Mouse (Mus musculus): ENCODE measurements around the gene Oaz2.

Oaz2 gene

GRCm38 (mm10) chr9:65695646-65696045 is 27.8 kb downstream of the Oaz2 start:
- peak; percentile 58 for DNase-seq

GRCm38 (mm10) chr9:65696337-65696736 is 28.5 kb downstream of the Oaz2 start:
- DNase-seq: peak; percentile 56

- DNase-seq: no peak
Observed at GRCm38 (mm10) chr9:65697356-65697755, 29.6 kb downstream of the Oaz2 start.

- DNase-seq: no peak
Observed at GRCm38 (mm10) chr9:65697992-65698391, 30.2 kb downstream of the Oaz2 start.

- no peak for DNase-seq
Observed at GRCm38 (mm10) chr9:65700504-65700903, 32.7 kb downstream of the Oaz2 start.

GRCm38 (mm10) chr9:65702286-65702685 is 34.5 kb downstream of the Oaz2 start:
- DNase-seq: no peak

GRCm38 (mm10) chr9:65703241-65703640 is 35.4 kb downstream of the Oaz2 start:
- DNase-seq: no peak

- no peak for DNase-seq
Observed at GRCm38 (mm10) chr9:65703926-65704595, 36.3 kb downstream of the Oaz2 start.

- DNase-seq: no peak
Observed at GRCm38 (mm10) chr9:65718195-65718594, 50.4 kb downstream of the Oaz2 start.

GRCm38 (mm10) chr9:65721161-65721566 is 53.4 kb downstream of the Oaz2 start:
- DNase-seq: peak; percentile 69

- DNase-seq: peak; percentile 70
Observed at GRCm38 (mm10) chr9:65724471-65725290, 56.9 kb downstream of the Oaz2 start.

- no peak for DNase-seq
Observed at GRCm38 (mm10) chr9:65725291-65725622, 57.5 kb downstream of the Oaz2 start.

- no peak for DNase-seq
Observed at GRCm38 (mm10) chr9:65726431-65726830, 58.6 kb downstream of the Oaz2 start.

GRCm38 (mm10) chr9:65727491-65727890 is 59.7 kb downstream of the Oaz2 start:
- no peak for DNase-seq

GRCm38 (mm10) chr9:65728588-65728987 is 60.8 kb downstream of the Oaz2 start:
- DNase-seq: no peak

GRCm38 (mm10) chr9:65734931-65735330 is 67.1 kb downstream of the Oaz2 start:
- DNase-seq: no peak
